Mouse (Mus musculus): ENCODE measurements around the gene H2-M10.3. TPM values are rescaled to one million over a fixed set of nuclear protein-coding genes. Genes with fewer than 3 reads are reported as not detected.
"Not testable (repeated sequence)": the region's sequence is repeated elsewhere in the genome, so short reads cannot be mapped to it uniquely, and the experiment has no call there.

Gene H2-M10.3
- not detected in 2 replicates for polyA plus RNA-seq (2015; fragmentation: Nextera tagmentation; extraction: Ambion mirVana)

GRCm38 (mm10) chr17:36368317-36368716 is at the start of gene H2-M10.3:
H2-M10.3 (minus strand) TSS chr17:36368417.
- not testable (repeated sequence) for H3K27me3 ChIP-seq (replicated peaks; ENCODE audit: control insufficient read depth, insufficient read depth, low read length); H3K4me2 ChIP-seq (ENCODE audit: low read depth, low read length); ATAC-seq; H3K9me3 ChIP-seq (ENCODE audit: control insufficient read depth, low read length); H3K36me3 ChIP-seq (ENCODE audit: control insufficient read depth, insufficient read depth, low read length); H3K4me1 ChIP-seq (ENCODE audit: control insufficient read depth, insufficient read depth, low read length); H3K27ac ChIP-seq (ENCODE audit: low read length); H3K4me3 ChIP-seq (ENCODE audit: low read length); H3K9ac ChIP-seq (ENCODE audit: low read depth, low read length)
- WGBS = 94% methylated on average over 2 of the region's 2 CpGs

- Histone ChIP-seq H3K4me2 (ENCODE audit: low read depth, low read length) (no peak overlapping the region), H3K36me3 (ENCODE audit: control insufficient read depth, insufficient read depth, low read length) (no peaks in the 10 kb centered on the region), H3K27ac (ENCODE audit: low read length) (no peak overlapping the region), H3K4me3 (ENCODE audit: low read length) (no peak overlapping the region), H3K4me1 (ENCODE audit: control insufficient read depth, insufficient read depth, low read length) (no peaks in the 10 kb centered on the region), H3K27me3 (replicated peaks; ENCODE audit: control insufficient read depth, insufficient read depth, low read length) (no peaks in the 10 kb centered on the region), H3K9me3 (ENCODE audit: control insufficient read depth, low read length) (no peaks in the 10 kb centered on the region), H3K9ac (ENCODE audit: low read depth, low read length) (no peak overlapping the region)
- no peak for ATAC-seq
- WGBS = 43% methylated on average over 2 of the region's 2 CpGs
Measured at GRCm38 (mm10) chr17:36417416-36417815, 49.2 kb upstream of the H2-M10.3 start.

- Histone ChIP-seq H3K4me1 (ENCODE audit: control insufficient read depth, insufficient read depth, low read length) (no peaks in the 10 kb centered on the region), H3K36me3 (ENCODE audit: control insufficient read depth, insufficient read depth, low read length) (no peaks in the 10 kb centered on the region), H3K27ac (ENCODE audit: low read length) (no peak overlapping the region), H3K4me2 (ENCODE audit: low read depth, low read length) (no peak overlapping the region), H3K27me3 (replicated peaks; ENCODE audit: control insufficient read depth, insufficient read depth, low read length) (no peaks in the 10 kb centered on the region), H3K4me3 (ENCODE audit: low read length) (no peak overlapping the region), H3K9ac (ENCODE audit: low read depth, low read length) (no peak overlapping the region), H3K9me3 (ENCODE audit: control insufficient read depth, low read length) (no peaks in the 10 kb centered on the region)
- 74% methylated on average over 1 of the region's 1 CpGs for WGBS
- no peak for ATAC-seq
Measured at GRCm38 (mm10) chr17:36415407-36415806, 47.2 kb upstream of the H2-M10.3 start.

GRCm38 (mm10) chr17:36414361-36414760 is 46.1 kb upstream of the H2-M10.3 start:
- Histone ChIP-seq H3K4me3 (ENCODE audit: low read length) (no peak overlapping the region), H3K27ac (ENCODE audit: low read length) (no peak overlapping the region), H3K4me2 (ENCODE audit: low read depth, low read length) (no peak overlapping the region), H3K9ac (ENCODE audit: low read depth, low read length) (no peak overlapping the region), H3K4me1 (ENCODE audit: control insufficient read depth, insufficient read depth, low read length) (no peaks in the 10 kb centered on the region), H3K9me3 (ENCODE audit: control insufficient read depth, low read length) (no peaks in the 10 kb centered on the region), H3K27me3 (replicated peaks; ENCODE audit: control insufficient read depth, insufficient read depth, low read length) (no peaks in the 10 kb centered on the region), H3K36me3 (ENCODE audit: control insufficient read depth, insufficient read depth, low read length) (no peaks in the 10 kb centered on the region)
- no peak for ATAC-seq
- WGBS = 85% methylated on average over 1 of the region's 1 CpGs

GRCm38 (mm10) chr17:36389907-36390306 is 21.7 kb upstream of the H2-M10.3 start:
- Histone ChIP-seq H3K27me3 (replicated peaks; ENCODE audit: control insufficient read depth, insufficient read depth, low read length) (no peaks in the 10 kb centered on the region), H3K9me3 (ENCODE audit: control insufficient read depth, low read length) (no peaks in the 10 kb centered on the region), H3K36me3 (ENCODE audit: control insufficient read depth, insufficient read depth, low read length) (no peaks in the 10 kb centered on the region), H3K9ac (ENCODE audit: low read depth, low read length) (no peak overlapping the region), H3K4me3 (ENCODE audit: low read length) (no peak overlapping the region), H3K27ac (ENCODE audit: low read length) (no peak overlapping the region), H3K4me1 (ENCODE audit: control insufficient read depth, insufficient read depth, low read length) (no peaks in the 10 kb centered on the region), H3K4me2 (ENCODE audit: low read depth, low read length) (no peak overlapping the region)
- WGBS = 72% methylated on average over 2 of the region's 2 CpGs
- no peak for ATAC-seq

- H3K9me3 ChIP-seq (ENCODE audit: control insufficient read depth, low read length); H3K4me3 ChIP-seq (ENCODE audit: low read length); H3K9ac ChIP-seq (ENCODE audit: low read depth, low read length); H3K4me2 ChIP-seq (ENCODE audit: low read depth, low read length); H3K36me3 ChIP-seq (ENCODE audit: control insufficient read depth, insufficient read depth, low read length); H3K4me1 ChIP-seq (ENCODE audit: control insufficient read depth, insufficient read depth, low read length); H3K27me3 ChIP-seq (replicated peaks; ENCODE audit: control insufficient read depth, insufficient read depth, low read length); H3K27ac ChIP-seq (ENCODE audit: low read length): not testable (repeated sequence)
- ATAC-seq = peak; percentile 67; the same call in 1 of the 2 replicates
Measured at GRCm38 (mm10) chr17:36362404-36362803, 5.8 kb downstream of the H2-M10.3 start.

- not testable (repeated sequence) for H3K36me3 ChIP-seq (ENCODE audit: control insufficient read depth, insufficient read depth, low read length); H3K4me3 ChIP-seq (ENCODE audit: low read length); H3K27me3 ChIP-seq (replicated peaks; ENCODE audit: control insufficient read depth, insufficient read depth, low read length); H3K4me1 ChIP-seq (ENCODE audit: control insufficient read depth, insufficient read depth, low read length); H3K27ac ChIP-seq (ENCODE audit: low read length); H3K9me3 ChIP-seq (ENCODE audit: control insufficient read depth, low read length); H3K9ac ChIP-seq (ENCODE audit: low read depth, low read length); ATAC-seq; H3K4me2 ChIP-seq (ENCODE audit: low read depth, low read length)
Measured at GRCm38 (mm10) chr17:36357512-36357911, 10.7 kb downstream of the H2-M10.3 start.

- 40% methylated on average over 3 of the region's 3 CpGs for WGBS
- H3K9me3 ChIP-seq (ENCODE audit: control insufficient read depth, low read length) = no peaks in the 10 kb centered on the region
- no peaks in the 10 kb centered on the region for H3K4me1 ChIP-seq (ENCODE audit: control insufficient read depth, insufficient read depth, low read length)
- H3K4me3 ChIP-seq (ENCODE audit: low read length) = no peak overlapping the region
- H3K27ac ChIP-seq (ENCODE audit: low read length) = no peak overlapping the region
- no peak overlapping the region for H3K9ac ChIP-seq (ENCODE audit: low read depth, low read length)
- no peaks in the 10 kb centered on the region for H3K27me3 ChIP-seq (replicated peaks; ENCODE audit: control insufficient read depth, insufficient read depth, low read length)
- H3K36me3 ChIP-seq (ENCODE audit: control insufficient read depth, insufficient read depth, low read length) = no peaks in the 10 kb centered on the region
- no peak for ATAC-seq
- H3K4me2 ChIP-seq (ENCODE audit: low read depth, low read length) = no peak overlapping the region
Measured at GRCm38 (mm10) chr17:36355763-36356162, 12.5 kb downstream of the H2-M10.3 start.

- not testable (repeated sequence) for H3K4me3 ChIP-seq (ENCODE audit: low read length); H3K4me2 ChIP-seq (ENCODE audit: low read depth, low read length); H3K27me3 ChIP-seq (replicated peaks; ENCODE audit: control insufficient read depth, insufficient read depth, low read length); H3K36me3 ChIP-seq (ENCODE audit: control insufficient read depth, insufficient read depth, low read length); H3K9ac ChIP-seq (ENCODE audit: low read depth, low read length); H3K9me3 ChIP-seq (ENCODE audit: control insufficient read depth, low read length); H3K4me1 ChIP-seq (ENCODE audit: control insufficient read depth, insufficient read depth, low read length); H3K27ac ChIP-seq (ENCODE audit: low read length); ATAC-seq
Measured at GRCm38 (mm10) chr17:36355343-36355742, 12.9 kb downstream of the H2-M10.3 start.

- H3K9me3 ChIP-seq (ENCODE audit: control insufficient read depth, low read length) = no peaks in the 10 kb centered on the region
- no peak within 1 kb of the TSS for H3K4me3 ChIP-seq (ENCODE audit: low read length)
- H3K36me3 ChIP-seq (ENCODE audit: control insufficient read depth, insufficient read depth, low read length) = no peaks in the 10 kb centered on the region
- H3K27me3 ChIP-seq (replicated peaks; ENCODE audit: control insufficient read depth, insufficient read depth, low read length) = no peaks in the 10 kb centered on the region
- no peak within 1 kb of the TSS for H3K27ac ChIP-seq (ENCODE audit: low read length)
- 94% methylated on average over 4 of the region's 4 CpGs for WGBS
- H3K4me2 ChIP-seq (ENCODE audit: low read depth, low read length) = no peak within 1 kb of the TSS
- H3K4me1 ChIP-seq (ENCODE audit: control insufficient read depth, insufficient read depth, low read length) = no peaks in the 10 kb centered on the region
- no peak within 1 kb of the TSS for H3K9ac ChIP-seq (ENCODE audit: low read depth, low read length)
- no peak for ATAC-seq
Measured at GRCm38 (mm10) chr17:36326055-36326454, 42.2 kb downstream of the H2-M10.3 start, which contains the start of gene H2-M10.1. H2-M10.1 (minus strand) TSS chr17:36326155.
